Mouse (Mus musculus): ENCODE data around the gene Gm21541.
"Not testable (repeated sequence)": the region's sequence is repeated elsewhere in the genome, so short reads cannot be mapped to it uniquely, and the experiment has no call there.

Gm21541 gene

GRCm38 (mm10) chr4:41903310-41903709, at the start of gene Gm21541:
Gene Gm21541, plus strand, starts transcription at chr4:41903610.
- not testable (repeated sequence) for DNase-seq (ENCODE audit: low spot score in 2 of 2)

- DNase-seq (ENCODE audit: low spot score in 2 of 2) = not testable (repeated sequence)
Observed at GRCm38 (mm10) chr4:41941272-41941671, 37.9 kb downstream of the Gm21541 start, which contains the start of gene Gm20878. Gene Gm20878, plus strand, starts transcription at chr4:41941572.
